Mouse (Mus musculus) hindbrain, embryonic 12.5 days (tissue): Measurements from ENCODE around the gene Acvr1b. TPM values are rescaled to one million over a fixed set of nuclear protein-coding genes. Genes with fewer than 3 reads are reported as not detected.

Experiments
- ATAC-seq: fragments of 200-750 bp; cut with Nextera tagmentation; 2 replicates; pipeline ENCODE4 v1.8.0; 2017; ENCODE audit warnings: moderate TSS enrichment; ENCODE audit not compliant: low FRiP score
- H3K27ac ChIP-seq: fragments of 300-500 bp; sonication (generic); 2 replicates; pipeline ENCODE4 v1.5.1; 2016; ENCODE audit warnings: mild to moderate bottlenecking
- H3K27me3 ChIP-seq: fragments of 300-500 bp; sonication (generic); 2 replicates; pipeline ENCODE4 v1.6.1; 2016; ENCODE audit warnings: mild to moderate bottlenecking
- H3K36me3 ChIP-seq: fragments of 300-500 bp; sonication (generic); 2 replicates; pipeline ENCODE4 v1.6.1; 2016; ENCODE audit warnings: mild to moderate bottlenecking
- H3K4me1 ChIP-seq: fragments of 300-500 bp; sonication (generic); 2 replicates; pipeline ENCODE4 v1.6.1; 2016
- H3K4me2 ChIP-seq: fragments of 300-500 bp; sonication (generic); replicated peaks from 2 replicates; pipeline ENCODE4 v1.6.1; 2016; ENCODE audit warnings: mild to moderate bottlenecking
- H3K4me3 ChIP-seq: fragments of 300-500 bp; sonication (generic); 2 replicates; pipeline ENCODE4 v1.5.1; 2016; ENCODE audit warnings: mild to moderate bottlenecking
- H3K9ac ChIP-seq: fragments of 300-500 bp; sonication (generic); 2 replicates; pipeline ENCODE4 v1.6.1; 2016; ENCODE audit warnings: mild to moderate bottlenecking, moderate library complexity
- H3K9me3 ChIP-seq: fragments of 300-500 bp; sonication (generic); replicated peaks from 2 replicates; pipeline ENCODE4 v1.6.1; 2016; ENCODE audit warnings: mild to moderate bottlenecking
- WGBS: fragments of 180-500 bp; shearing (Covaris S2); methylation state at CpG from one replicate; pipeline ENCODE4 v1.1.7; 2016; 5-methylcytosine and 5-hydroxymethylcytosine counted together
- polyA plus RNA-seq: library from polyadenylated mRNA; unstranded; fragments of >200 nt; fragmentation: Nextera tagmentation; extraction: Ambion mirVana; gene quantifications from 2 replicates; pipeline ENCODE4 v1.2.1, GENCODE M21; 2016

The Acvr1b gene
- polyA plus RNA-seq, 1 experiment from 2014 or later: 15.5 TPM

DNA sequence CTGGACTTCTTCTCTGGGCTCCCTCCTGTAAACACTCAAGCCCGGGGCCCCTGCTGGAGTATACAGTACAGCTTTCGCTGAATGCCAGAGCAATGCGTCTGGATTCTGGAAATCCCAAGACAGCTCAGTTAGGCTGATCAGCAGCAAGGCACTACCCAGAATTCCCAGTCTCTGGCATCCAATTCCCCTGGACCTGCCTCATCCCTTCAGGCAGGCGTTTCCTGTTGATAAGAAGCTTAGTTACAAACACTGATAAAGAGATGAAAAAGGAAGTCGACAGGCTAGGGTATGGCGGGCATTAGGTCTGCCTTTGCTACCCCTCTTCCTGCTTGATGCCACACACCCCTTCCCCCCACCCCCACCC, 26.0 kb upstream of the Acvr1b start:
- no peak overlapping the region for H3K4me2 ChIP-seq
- 67% methylated on average over 6 of the region's 6 CpGs for WGBS
- H3K4me1 ChIP-seq: peaks cover 33% of the 10 kb centered on the region
- H3K9ac ChIP-seq: no peak overlapping the region
- no peaks in the 10 kb centered on the region for H3K36me3 ChIP-seq
- no peaks in the 10 kb centered on the region; the same call in 1 of the 2 replicates for H3K27me3 ChIP-seq
- ATAC-seq: no peak
- H3K27ac ChIP-seq: no peak overlapping the region
- no peak overlapping the region for H3K4me3 ChIP-seq
- no peaks in the 10 kb centered on the region for H3K9me3 ChIP-seq

DNA sequence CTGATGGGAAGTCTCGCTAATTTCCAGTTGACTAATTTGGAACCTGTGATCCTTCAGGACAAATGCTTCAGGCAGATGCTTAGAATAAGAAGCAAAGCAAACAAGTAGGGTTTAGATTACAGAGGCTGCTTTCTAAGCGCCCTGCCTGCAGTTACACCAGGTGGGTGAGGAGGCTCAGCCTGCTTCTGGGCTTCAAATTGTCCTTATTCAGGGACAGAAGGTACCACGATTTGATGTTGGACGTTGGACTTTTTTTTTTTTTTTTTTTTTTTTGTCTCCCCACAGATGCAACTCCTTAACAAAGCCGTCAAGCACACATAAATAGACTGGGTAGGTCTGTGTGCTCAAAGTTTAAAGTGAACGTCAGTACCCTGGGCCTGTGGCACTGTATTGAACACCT, 25.3 kb upstream of the Acvr1b start:
- Histone ChIP-seq H3K27ac (no peak overlapping the region), H3K27me3 (no peaks in the 10 kb centered on the region), H3K9ac (no peak overlapping the region), H3K4me2 (no peak overlapping the region), H3K36me3 (no peaks in the 10 kb centered on the region), H3K4me1 (peaks cover 26% of the 10 kb centered on the region), H3K9me3 (no peaks in the 10 kb centered on the region), H3K4me3 (no peak overlapping the region)
- ATAC-seq: no peak
- WGBS: 81% methylated on average over 6 of the region's 6 CpGs

- Histone ChIP-seq H3K4me1 (peaks cover 7% of the 10 kb centered on the region; the same call in 1 of the 2 replicates), H3K4me3 (no peak overlapping the region), H3K27me3 (no peaks in the 10 kb centered on the region), H3K9ac (no peak overlapping the region), H3K9me3 (peaks cover 4% of the 10 kb centered on the region; the same call in 1 of the 2 replicates), H3K4me2 (no peak overlapping the region), H3K36me3 (no peaks in the 10 kb centered on the region), H3K27ac (no peak overlapping the region)
- WGBS: 81% methylated on average over 9 of the region's 9 CpGs
- ATAC-seq: no peak
Observed at GRCm38 (mm10) chr15:101151409-101152261, 22.2 kb upstream of the Acvr1b start.

DNA sequence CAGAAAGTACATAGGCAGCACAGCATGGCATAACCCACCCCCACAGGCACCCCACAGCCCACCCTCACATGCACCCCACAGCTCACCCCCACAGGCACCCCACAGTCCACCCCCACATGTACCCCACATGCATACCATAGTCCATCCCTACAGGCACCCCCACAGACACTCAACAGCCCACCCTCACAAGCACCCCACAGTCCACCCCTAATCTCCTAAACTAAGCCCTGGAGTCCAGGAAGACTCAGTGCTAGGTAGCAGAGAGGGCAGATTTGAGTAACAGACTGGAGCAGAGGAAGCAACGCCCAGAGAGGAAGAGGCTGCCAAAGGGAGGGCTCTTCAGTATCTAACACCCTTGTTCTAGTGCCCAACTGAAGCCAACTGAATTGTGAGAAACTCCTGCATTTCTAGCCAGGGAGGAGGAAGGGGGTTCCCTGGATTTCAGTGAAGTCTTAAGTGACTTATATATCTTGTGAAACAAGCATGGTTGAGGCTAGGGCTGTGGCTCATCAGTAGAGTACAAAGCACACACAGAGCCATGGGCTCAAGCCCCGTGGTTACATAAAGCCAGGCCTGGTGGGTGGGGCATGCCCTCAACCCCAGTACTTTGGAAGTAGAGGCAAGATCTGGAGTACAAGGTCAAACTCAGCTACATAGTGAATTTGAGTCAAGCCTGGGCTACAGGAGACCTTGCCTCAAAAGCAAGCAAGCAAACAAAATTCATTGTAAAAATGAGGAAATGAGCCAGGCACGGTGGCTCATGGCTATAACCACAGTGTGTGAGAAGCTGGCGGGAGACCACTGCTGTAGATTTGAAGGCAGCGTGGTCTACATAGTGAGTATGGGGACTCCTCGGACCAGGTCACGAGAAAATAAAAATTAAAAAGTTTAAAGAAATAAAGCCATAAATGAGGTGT, 18.9 kb upstream of the Acvr1b start:
- Histone ChIP-seq H3K4me3 (no peak overlapping the region), H3K36me3 (no peaks in the 10 kb centered on the region), H3K4me1 (peaks cover 4% of the 10 kb centered on the region), H3K9me3 (peaks cover 10% of the 10 kb centered on the region; the same call in 1 of the 2 replicates), H3K27me3 (no peaks in the 10 kb centered on the region), H3K4me2 (no peak overlapping the region), H3K9ac (no peak overlapping the region), H3K27ac (no peak overlapping the region)
- 81% methylated on average over 7 of the region's 7 CpGs for WGBS
- ATAC-seq: no peak

DNA sequence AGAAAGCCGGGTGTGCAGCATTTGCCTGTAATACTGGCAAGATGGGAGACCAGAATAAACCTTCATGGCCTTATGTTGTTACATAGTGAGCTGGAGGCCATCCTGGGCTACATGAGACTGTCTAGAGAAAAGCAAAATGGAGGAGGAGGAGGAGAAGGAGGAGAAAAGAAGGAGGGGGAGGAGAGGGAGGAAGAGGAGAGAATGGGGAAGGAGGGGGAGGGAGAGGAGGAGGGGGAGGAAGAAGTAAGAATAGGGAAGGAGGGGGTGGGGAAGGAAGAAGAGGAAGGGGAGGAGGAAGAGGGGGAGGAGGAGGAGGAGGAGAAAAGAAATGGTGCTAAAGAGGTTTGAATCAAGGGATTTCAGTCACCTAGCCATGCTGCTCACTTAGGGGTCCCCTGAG, 13.7 kb upstream of the Acvr1b start:
- 44% methylated on average over 1 of the region's 1 CpGs for WGBS
- Histone ChIP-seq H3K4me1 (peaks cover 38% of the 10 kb centered on the region), H3K9ac (0 out of 2 replicates have a peak overlapping the region, but pooled peaks have one; percentile 23), H3K27me3 (0 out of 2 replicates have a peak, but pooled peaks cover 3% of the 10 kb centered on the region), H3K4me2 (peak overlapping the region; percentile 39), H3K4me3 (no peak overlapping the region), H3K36me3 (no peaks in the 10 kb centered on the region), H3K27ac (peak overlapping the region; percentile 71), H3K9me3 (peaks cover 10% of the 10 kb centered on the region; the same call in 1 of the 2 replicates)
- no peak for ATAC-seq

DNA sequence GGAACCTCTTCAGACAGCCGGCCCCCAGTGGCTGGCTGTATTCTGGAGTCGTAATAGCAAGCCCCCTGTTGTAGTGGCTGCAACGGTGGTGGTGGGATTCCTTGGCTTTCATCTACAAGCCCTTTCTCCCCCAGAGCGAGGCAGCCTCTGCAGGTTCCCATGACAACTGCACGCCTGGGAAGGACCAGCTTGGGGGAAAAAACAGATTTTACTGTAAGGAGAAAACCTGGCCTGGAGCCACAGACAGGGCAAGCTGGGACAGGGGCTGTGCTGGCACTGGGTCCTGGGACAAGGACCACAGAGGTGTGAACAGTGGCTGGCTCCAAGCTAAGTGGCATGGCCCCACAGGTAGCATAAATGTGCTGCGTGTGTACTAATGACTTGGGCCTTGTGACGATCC, 13.3 kb upstream of the Acvr1b start:
- 20% methylated on average over 7 of the region's 7 CpGs for WGBS
- peak; percentile 76 for ATAC-seq
- H3K9ac ChIP-seq: 0 out of 2 replicates have a peak overlapping the region, but pooled peaks have one; percentile 23

GRCm38 (mm10) chr15:101161534-101161933, 12.3 kb upstream of the Acvr1b start:
- H3K9me3 ChIP-seq: peaks cover 7% of the 10 kb centered on the region; the same call in 1 of the 2 replicates
- H3K4me1 ChIP-seq: peaks cover 38% of the 10 kb centered on the region
- WGBS: 78% methylated on average over 7 of the region's 7 CpGs
- no peaks in the 10 kb centered on the region for H3K36me3 ChIP-seq
- H3K27ac ChIP-seq: no peak overlapping the region; the same call in 1 of the 2 replicates
- H3K27me3 ChIP-seq: 0 out of 2 replicates have a peak, but pooled peaks cover 5% of the 10 kb centered on the region
- H3K9ac ChIP-seq: no peak overlapping the region
- no peak overlapping the region for H3K4me3 ChIP-seq
- no peak overlapping the region for H3K4me2 ChIP-seq
- ATAC-seq: no peak

More for the DNA sequence above, 13.3 kb upstream of the Acvr1b start:
- Histone ChIP-seq H3K36me3 (no peaks in the 10 kb centered on the region), H3K4me2 (peak overlapping the region; percentile 39), H3K9me3 (peaks cover 10% of the 10 kb centered on the region; the same call in 1 of the 2 replicates), H3K27ac (peak overlapping the region; percentile 71), H3K4me3 (no peak overlapping the region), H3K4me1 (peaks cover 38% of the 10 kb centered on the region), H3K27me3 (0 out of 2 replicates have a peak, but pooled peaks cover 3% of the 10 kb centered on the region)

DNA sequence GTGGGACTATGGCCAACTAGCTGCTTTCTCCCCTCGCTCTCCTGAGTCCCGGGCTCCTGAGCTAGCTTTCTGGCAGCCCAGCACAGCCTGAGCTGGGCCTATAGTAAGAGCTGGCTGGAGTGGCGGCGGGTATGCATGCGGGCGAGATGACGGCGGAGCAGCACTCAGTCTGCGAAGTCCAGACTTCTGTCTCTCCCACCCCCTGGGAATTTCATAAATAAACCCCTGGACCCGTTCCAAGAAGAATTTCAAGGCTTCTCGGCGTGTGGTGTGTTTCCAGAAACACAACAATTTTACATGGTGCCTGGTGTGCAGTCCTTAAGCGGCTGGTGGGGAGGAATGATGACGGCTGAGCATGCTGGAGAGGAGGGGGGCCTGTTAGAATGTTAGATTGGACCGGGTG, 10.8 kb upstream of the Acvr1b start:
- 0 out of 2 replicates have a peak, but pooled peaks have one; percentile 44 for ATAC-seq
- 0 out of 2 replicates have a peak, but pooled peaks cover 5% of the 10 kb centered on the region for H3K27me3 ChIP-seq
- H3K9me3 ChIP-seq: no peaks in the 10 kb centered on the region
- 0 out of 2 replicates have a peak overlapping the region, but pooled peaks have one; percentile 35 for H3K27ac ChIP-seq
- WGBS: 26% methylated on average over 15 of the region's 15 CpGs
- peaks cover 38% of the 10 kb centered on the region for H3K4me1 ChIP-seq
- H3K36me3 ChIP-seq: no peaks in the 10 kb centered on the region
- no peak overlapping the region for H3K4me2 ChIP-seq
- H3K4me3 ChIP-seq: no peak overlapping the region
- no peak overlapping the region for H3K9ac ChIP-seq

- no peak overlapping the region for H3K27ac ChIP-seq
- no peak overlapping the region for H3K9ac ChIP-seq
- no peaks in the 10 kb centered on the region for H3K36me3 ChIP-seq
- peaks cover 38% of the 10 kb centered on the region for H3K4me1 ChIP-seq
- H3K4me2 ChIP-seq: no peak overlapping the region
- 0 out of 2 replicates have a peak, but pooled peaks cover 5% of the 10 kb centered on the region for H3K27me3 ChIP-seq
- ATAC-seq: no peak
- no peak overlapping the region for H3K4me3 ChIP-seq
- no peaks in the 10 kb centered on the region for H3K9me3 ChIP-seq
- 66% methylated on average over 5 of the region's 5 CpGs for WGBS
Observed at GRCm38 (mm10) chr15:101163854-101164253, 10.0 kb upstream of the Acvr1b start.

GRCm38 (mm10) chr15:101164291-101164690, 9.6 kb upstream of the Acvr1b start:
- Histone ChIP-seq H3K4me3 (no peak overlapping the region), H3K4me2 (no peak overlapping the region), H3K27ac (no peak overlapping the region), H3K9me3 (no peaks in the 10 kb centered on the region), H3K9ac (no peak overlapping the region), H3K36me3 (no peaks in the 10 kb centered on the region), H3K27me3 (0 out of 2 replicates have a peak, but pooled peaks cover 5% of the 10 kb centered on the region), H3K4me1 (peaks cover 38% of the 10 kb centered on the region)
- 63% methylated on average over 5 of the region's 5 CpGs for WGBS
- ATAC-seq: no peak

DNA sequence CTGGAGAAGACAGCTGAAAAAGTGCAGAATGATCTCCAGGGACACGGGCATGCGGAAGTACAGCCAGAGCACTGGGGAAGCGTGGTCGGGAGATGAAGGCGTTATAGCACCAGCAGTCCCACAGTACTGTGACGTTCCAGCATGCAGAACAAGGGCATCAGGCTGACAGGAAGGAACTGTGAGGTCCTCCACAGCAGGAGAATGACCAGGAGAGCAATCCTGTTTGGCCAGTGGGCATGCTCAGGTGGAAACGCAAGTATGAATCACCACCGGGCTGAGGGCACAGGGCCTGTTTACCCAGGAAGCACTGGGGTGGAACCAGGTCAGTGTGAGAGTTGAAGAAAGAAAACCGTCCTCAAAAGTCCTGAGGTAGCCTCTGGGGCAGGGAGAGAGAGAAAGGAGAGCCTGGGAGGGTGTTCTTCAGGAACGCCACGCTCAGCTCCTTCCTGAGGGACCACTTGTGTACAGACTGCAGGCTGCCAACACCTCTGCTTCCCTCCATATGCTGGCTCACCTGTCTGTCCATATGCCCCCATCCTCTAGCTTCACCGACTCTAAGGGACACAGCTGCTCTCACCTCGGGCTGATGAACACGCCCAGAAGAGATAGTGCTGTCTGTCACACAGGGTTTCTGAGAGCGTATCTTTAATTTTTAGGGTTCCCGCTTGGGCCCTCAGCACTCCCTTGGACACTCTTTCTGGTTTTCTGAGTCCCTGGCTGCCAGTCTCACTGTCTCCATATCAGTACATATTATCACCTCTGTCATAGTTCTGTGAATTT, 8.0 kb upstream of the Acvr1b start:
- Histone ChIP-seq H3K9me3 (no peaks in the 10 kb centered on the region), H3K9ac (no peak overlapping the region), H3K36me3 (no peaks in the 10 kb centered on the region), H3K27ac (no peak overlapping the region), H3K4me1 (peaks cover 25% of the 10 kb centered on the region), H3K4me2 (no peak overlapping the region), H3K4me3 (no peak overlapping the region), H3K27me3 (0 out of 2 replicates have a peak, but pooled peaks cover 5% of the 10 kb centered on the region)
- no peak for ATAC-seq
- WGBS: 62% methylated on average over 16 of the region's 16 CpGs
